Mouse (Mus musculus): ENCODE data around the gene Prkrip1. TPM values are rescaled to one million over a fixed set of nuclear protein-coding genes. Genes with fewer than 3 reads are reported as not detected.
A peak's percentile ranks its signal among the peaks of the same experiment; 100 is the strongest.

Gene Prkrip1
- total RNA-seq (2021), result 10 to 100 TPM; 17.3 to 20.9 TPM

DNA sequence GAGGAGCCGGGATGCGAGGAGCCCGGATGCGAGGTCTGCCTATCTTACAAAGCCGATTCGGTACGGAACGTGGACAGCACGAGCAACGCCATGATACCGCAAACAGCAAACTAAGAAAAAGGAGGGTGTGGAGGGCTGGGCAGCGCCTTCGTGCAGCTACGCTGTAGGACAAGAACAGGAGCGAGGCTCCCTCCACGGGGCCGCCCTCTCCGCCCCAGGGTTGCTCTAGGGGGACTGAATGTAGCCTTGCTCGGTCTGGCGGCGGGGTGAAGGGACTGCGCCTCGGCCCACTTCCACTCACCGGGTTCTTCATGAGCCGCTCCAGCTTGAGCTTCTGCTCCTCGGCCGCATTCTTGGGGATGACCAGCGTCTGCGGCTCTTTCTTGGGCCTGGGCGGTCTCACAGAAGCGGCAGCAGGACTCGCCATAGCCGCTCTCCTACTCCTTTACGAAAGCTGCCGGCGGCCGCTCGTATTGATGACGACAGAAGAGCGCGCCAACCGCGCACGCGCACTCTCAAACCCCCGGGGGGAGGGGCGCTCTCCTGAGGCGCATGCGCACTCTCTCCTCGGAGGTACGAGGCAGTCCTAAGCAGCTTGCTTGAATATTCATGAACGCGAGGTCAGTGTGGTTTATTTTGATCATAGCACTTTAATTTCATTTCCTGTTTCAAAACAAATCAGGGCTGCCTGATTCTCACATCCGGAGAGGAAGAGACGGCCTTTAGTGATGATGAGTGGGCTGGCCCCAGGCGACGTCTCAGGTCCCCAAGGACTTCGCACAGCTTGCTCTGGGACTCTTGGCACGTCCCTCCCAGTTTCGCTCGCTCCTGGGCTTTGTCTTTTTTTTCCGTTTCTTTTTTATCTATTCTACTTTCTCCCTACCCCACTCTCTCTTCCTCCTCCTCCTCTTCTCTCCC lies at the start of gene Prkrip1:
Prkrip1 (minus strand) TSS at position 490 of the 918 bp plus-strand sequence.
- intact Hi-C loops (cut with DNase I), result no loop called here
- DNase-seq (ENCODE audit: low spot score), result peak; percentile 88

DNA sequence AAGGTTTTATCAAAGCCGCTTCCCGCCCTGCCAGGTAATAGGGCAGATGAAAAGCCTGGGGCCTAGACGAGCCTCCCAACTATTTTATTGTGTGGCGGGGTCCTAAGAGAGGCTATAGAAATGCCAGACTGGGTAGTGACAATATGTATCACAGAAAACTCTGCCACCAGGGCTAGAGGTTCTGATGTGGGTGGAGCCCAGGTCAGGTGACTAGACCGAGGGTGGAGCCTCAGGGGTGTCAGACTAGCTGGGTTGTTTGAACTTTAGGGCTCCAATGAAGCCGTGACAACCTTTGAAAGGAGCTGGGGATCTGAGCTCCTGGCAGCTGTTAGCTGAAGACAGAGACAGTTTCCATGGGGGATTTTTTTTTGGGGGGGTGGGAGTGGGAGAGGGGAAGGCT lies 49.7 kb upstream of the Prkrip1 start:
- no peak for DNase-seq (ENCODE audit: low spot score)

DNA sequence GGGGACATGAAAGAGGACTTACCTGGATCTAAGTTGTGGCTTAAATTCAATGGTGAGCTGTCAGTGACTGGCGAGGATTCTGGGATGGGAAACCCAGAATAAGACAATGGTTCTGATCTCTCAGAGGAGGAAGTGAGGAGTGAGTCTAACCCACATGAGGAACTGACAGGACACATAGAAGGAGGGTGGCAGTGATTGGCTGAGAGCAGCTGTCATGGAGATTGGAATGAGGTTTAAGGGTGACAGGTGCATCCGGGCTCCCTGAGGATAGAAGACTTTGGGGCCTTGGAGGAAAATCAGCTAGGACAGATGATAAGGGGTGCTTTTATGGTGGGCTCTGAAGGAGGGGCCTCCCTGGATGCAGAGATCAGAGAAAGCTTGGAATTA lies 47.7 kb upstream of the Prkrip1 start, which contains the start of gene Sh2b2:
Sh2b2 (minus strand) TSS at position 105 of the 387 bp plus-strand sequence.
- DNase-seq (ENCODE audit: low spot score), result no peak
- intact Hi-C loops (cut with DNase I), result no loop called here

More for the DNA sequence above, 49.7 kb upstream of the Prkrip1 start:
- intact Hi-C loops (cut with DNase I), result no loop called here

DNA sequence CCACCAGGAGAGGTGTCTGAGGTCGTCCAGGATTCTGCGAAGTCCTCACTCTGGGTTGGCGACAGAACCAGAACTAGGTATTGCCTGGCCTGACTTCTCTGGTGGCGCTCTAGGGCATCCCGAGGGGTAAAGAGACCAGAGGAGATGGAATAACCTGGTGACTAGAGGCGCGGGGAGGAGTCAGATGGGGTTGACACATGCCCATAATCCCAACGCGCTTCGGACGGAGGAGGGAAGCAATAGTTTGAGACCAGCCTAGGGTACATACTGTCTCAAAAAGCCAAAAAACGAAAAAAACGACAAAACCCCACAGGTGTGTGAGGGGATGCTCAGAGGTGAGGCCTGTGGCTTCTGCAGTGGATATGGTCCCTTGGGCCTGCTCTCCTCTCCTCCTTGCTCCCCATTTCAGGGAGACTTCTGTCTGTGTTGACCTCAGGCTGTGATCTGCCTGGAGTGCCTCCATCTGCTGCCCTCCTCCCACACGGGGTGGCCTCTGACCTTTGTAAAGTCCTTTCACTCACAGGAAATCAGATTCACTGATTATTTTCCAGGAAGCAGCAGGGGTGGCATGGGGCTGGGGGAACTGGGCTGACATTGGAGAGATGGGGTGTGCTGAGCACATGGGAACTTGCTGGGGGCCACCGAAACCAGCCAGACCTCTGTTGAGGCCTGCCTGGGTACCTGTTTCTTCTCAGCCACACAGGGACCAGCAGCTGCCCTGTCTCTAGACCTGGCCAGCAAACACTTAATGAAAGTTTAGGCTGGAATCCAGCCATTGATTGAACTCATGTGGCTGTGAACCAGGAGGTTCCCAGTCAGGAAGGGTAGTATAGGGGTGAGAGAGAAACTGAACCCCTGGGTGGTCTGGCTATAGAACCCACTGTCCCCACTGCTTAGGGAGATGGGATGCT lies 47.0 kb upstream of the Prkrip1 start:
- DNase-seq (ENCODE audit: low spot score), result no peak
- intact Hi-C loops (cut with DNase I), result no loop called here

DNA sequence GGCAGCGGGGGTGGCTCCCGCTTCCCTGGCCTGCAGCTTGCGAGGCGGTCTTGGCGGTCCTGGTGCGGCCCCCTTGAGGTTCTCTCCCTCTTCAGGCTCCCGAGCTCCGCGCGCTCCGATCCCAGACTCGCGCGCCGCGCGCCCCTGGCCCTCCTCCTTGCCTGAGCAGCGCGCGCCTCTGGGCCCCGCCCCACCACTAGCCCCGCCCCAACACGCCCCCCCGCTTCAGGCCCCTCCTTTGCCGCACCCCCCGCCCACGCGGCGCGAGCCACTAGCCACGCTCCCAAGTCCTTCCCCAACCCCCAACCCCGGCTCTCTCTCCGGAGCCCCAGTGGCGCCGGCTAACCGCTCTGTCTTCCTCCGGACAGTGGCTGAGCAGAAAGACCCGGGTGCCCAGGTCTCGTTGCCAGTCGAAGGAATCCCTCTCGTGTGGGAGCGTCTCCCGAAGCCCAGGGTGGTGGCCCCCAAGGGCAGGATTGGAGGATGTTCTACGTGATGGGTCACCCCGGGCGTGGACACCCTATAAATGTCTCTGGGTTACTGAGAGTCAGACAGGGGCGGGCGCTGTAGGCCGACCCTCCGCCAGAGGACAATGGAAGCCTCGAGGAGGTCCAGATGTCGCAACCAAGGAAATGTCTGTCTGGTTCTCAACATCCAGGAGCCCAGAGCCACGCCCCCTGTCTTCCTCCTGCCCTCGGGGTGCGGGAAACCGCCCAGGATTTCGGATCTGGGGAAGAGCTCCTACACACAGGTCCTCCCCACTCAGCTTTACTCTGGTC lies 46.2 kb upstream of the Prkrip1 start:
- intact Hi-C loops (cut with DNase I), result no loop called here
- peak; percentile 62 for DNase-seq (ENCODE audit: low spot score)

DNA sequence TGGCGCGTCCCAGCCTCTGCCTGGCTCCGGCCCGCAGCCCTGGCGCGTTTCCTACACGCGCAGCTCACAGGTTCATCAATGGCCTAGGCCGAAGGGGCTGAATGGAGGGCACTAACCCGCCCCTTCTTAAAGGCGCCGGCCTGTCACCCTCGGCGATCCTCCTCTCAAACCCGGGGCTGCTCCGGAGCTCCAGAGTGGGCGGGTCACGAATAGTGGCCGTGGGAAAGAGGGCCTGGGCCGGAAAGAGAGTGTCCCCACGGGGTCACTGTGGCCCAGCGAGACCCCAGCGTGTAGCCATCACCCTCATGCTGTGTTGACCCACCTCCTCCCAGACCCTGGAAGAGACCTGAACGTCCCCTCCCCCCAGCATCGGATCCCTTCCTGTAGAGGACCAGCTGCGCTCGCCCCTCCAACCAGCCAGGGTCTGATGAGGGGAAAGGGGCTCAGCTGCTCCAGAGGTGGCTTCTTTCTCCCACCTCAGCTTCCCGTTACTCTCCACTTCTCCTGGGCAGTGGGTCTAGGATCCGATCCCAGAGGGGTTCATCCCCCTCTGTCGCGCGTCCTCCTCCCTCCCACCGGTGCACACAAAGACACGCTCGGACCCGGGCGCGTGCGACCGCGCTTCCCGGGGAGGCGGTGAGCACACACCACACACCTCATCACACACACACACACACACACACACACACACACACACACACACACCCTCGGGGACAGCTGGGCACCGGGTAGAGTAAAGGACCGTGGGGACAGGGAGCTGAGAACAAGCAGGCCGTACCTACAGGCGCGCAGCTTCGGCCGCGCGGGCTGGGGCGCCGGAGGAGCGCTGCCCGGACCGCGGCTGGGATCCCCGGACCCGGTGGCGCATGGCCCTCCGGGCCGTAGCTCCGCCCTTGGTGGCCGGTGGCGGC lies 45.3 kb upstream of the Prkrip1 start:
- DNase-seq (ENCODE audit: low spot score), result no peak
- intact Hi-C loops (cut with DNase I), result no loop called here

DNA sequence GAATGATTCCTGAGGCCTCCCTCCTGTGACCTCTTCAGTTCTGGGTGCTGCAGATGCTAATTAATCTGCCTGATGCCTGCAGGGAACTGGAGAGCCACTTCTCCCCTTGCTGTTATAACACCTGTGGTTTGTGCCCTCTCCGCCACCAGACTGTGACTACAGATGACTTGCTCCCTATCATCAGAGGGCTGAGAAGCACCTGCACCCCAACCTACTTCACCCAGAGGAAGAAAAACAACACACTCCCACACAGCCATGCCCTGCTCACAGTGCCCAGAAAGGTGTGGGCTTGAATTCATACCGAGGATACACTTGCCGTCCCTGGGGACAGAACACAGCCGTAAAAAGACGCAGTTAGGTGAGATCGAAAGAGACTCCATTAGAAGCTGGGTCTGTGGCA lies 42.4 kb upstream of the Prkrip1 start:
- no peak for DNase-seq (ENCODE audit: low spot score)
- intact Hi-C loops (cut with DNase I), result no loop called here

DNA sequence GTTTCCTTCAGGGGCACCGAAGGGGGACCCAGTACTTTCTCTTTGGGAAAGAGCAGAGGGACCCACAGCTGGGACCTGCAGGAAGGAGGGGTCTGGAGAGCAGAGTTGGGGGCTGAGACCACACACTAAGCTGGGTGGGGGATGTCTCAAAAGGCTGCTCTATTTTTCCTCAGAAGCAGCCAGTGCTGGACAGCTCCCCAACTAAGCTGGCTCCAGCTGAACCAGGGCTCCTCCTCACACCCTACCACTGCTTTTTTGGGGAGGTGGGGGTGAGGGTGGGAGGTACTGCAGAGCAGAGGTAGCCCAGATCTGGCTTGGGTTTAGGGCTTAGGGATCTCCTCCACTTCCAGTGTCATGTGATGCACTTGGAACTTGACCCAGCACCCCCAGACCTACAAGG lies 41.6 kb upstream of the Prkrip1 start:
- intact Hi-C loops (cut with DNase I), result no loop called here
- no peak for DNase-seq (ENCODE audit: low spot score)

DNA sequence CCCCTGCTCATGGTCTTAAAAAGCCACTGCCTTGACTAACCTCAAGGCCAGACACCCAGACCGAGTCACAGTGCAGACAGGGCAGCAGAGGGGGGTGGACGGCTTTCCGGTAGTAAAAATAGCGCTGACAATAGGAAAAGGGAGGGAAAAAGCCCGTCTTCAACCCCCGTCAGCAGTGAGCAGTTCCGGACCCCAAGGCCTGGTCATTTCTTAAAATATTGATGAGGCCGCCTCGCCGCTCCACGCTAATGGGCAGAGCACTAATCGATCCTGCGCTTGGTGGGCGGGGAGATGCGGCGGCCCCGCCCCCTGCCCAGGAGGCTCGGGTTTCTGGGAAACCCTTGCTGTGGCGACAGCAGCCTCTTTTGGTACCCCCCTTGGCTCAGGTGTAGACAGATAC lies 38.8 kb upstream of the Prkrip1 start:
- DNase-seq (ENCODE audit: low spot score), result no peak
- intact Hi-C loops (cut with DNase I), result no loop called here

DNA sequence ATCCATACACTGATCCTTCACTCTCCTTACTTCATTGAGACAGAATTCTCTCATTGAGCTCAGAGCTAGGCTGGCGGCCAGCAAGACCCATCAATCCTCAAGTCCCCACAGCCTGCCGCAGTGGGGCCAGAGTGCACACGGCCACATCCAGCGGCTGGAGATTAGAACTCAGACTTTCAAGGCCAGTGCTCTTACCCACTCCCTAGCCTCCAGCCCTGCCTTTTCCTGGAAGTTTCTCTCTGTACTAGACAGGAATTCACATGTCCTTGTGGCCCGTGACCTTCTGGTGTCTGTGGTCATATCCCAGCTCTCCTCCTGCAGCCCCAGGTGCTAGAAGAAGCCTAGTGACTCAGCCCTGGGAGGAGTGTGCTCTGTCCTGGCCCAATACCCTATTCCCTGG lies 37.8 kb upstream of the Prkrip1 start:
- intact Hi-C loops (cut with DNase I), result no loop called here

DNA sequence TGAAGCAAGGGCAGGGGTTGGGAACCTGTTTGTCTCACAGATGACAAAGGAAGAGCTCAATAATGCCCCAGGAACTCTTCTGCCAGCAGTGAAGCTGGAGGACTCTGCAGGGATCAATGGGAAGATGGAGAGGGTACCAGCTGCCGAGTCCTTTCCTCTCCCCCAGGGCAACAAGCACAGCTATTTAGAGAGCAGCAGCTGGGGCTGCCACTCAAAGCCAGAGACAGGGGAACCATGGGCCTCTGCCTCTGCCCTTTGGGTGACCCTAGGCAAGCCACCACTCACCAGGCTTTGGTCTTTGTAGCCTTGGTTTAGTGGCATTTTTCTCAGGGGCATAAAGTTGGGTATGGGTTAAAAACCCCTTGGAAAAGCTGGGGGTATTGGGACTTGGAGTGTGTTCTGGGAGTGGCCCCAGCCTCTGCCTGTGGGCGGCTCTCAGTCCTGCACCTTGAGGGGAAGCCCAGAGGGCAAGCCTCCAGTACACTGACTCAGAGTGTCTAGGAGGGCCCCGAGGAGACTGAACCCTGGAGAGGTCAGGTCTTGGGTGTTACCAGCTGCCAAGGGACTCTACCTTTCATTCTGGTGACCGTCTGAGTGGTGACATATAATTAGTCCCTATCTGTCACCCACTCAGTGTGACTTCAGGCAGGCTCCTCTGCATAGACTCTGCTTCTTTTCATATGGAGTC lies 31.7 kb upstream of the Prkrip1 start:
- no peak for DNase-seq (ENCODE audit: low spot score)
- intact Hi-C loops (cut with DNase I), result no loop called here

More for the DNA sequence above, 37.8 kb upstream of the Prkrip1 start:
- no peak for DNase-seq (ENCODE audit: low spot score)

DNA sequence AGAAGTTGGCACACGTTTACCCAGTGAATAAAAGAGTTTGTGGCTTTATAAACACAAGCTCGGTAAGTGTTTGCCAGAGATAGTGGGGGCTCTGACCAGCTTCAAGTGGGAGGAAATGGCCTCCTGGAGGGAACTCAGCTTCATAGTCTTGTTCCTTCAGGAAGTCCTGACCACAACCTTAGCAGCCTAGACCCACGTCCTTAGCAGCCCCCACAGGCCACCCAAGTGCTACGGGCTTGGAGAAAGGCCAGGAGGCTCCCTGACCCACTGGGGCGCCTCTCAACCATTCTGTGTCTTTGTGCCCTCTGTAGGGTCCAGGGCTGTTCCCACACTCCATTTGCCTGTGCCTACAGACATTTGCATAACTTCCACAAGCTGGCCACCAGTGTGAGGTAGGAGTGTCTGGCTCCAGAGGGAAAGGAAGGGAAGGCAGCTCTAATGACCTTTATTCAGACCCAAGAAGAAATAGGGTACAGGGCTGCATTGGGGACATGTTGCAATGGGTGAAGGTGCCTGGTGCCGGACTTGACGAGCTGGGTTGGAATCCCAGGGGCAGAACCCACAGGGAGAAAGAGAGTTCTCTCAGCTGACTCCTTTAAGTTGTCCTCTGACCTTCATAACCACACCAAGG lies 27.6 kb upstream of the Prkrip1 start:
- DNase-seq (ENCODE audit: low spot score), result no peak
- intact Hi-C loops (cut with DNase I), result no loop called here

DNA sequence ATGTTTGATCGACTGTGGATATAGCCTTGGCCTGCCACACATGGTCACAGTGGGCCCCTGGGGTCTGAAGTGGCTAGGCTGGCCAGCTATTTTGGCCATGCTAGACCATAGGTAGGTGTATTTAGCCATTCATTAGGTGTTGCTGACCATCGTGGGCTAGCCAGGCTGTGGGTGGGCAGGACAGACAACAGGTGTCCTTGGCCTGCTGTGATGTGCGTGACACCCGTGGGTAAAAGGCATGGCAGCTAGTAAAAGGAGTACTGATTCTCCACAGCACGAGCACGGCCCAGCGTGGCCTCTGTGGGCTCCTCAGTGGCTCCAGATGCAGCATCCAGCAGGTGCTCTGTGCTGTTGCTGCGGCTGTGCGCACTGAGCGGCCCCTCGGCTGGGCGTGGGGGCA lies 19.8 kb upstream of the Prkrip1 start:
- no peak for DNase-seq (ENCODE audit: low spot score)
- intact Hi-C loops (cut with DNase I), result no loop called here

DNA sequence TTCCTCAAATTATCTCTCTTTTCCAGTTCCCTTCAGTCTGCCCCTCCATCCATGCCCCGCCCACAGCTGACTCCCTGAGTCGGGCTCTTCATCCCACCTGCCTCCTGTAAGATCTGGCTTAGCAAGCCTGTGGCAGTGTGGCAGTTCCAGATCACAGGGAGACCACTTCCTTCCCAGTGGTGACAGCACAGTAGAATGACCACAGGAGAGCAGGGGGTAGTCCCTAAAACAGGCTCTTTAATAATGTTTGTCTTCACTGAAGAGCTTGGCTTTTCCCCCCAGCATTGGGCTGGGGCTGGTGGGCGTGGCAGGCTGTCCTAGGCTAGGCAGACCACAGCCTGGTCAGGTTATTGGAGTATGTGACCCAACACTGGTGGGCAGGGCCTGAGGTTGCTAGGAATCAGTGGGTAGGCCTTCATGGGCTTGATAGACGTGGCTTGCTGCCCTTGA lies 19.2 kb upstream of the Prkrip1 start:
- intact Hi-C loops (cut with DNase I), result no loop called here
- no peak for DNase-seq (ENCODE audit: low spot score)

DNA sequence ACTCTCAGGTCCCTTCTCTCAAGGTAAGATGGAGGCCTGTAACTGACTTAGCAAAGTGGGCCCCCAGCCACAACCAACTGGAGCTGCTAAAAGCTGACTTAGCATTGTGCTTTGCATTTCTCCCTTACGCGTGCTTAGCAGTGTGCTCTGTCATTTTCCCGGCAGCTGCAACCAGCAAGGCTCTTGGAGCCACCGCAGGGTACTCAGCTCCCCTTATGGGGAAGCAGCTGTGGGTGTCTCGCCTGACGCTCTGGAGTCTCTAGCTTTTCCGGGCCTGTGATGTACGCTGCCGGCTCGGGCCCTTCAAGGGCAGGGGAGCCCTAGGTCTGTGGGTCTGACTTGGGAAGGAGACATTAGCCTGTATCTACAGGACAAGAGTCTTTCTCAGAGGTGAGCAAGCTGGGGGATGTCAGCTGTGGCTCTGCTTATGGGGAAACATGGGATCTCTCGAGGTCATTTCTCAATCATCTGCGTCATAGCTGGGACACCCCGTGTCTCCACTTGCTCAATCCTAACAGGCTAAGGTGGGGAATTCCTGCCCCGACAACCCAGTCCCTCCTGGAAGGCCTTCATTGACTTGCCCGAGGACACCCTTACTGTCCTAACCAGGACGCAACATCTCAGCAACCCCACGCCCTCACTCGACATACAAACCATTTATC lies 18.4 kb upstream of the Prkrip1 start:
- intact Hi-C loops (cut with DNase I), result no loop called here
- DNase-seq (ENCODE audit: low spot score), result no peak

DNA sequence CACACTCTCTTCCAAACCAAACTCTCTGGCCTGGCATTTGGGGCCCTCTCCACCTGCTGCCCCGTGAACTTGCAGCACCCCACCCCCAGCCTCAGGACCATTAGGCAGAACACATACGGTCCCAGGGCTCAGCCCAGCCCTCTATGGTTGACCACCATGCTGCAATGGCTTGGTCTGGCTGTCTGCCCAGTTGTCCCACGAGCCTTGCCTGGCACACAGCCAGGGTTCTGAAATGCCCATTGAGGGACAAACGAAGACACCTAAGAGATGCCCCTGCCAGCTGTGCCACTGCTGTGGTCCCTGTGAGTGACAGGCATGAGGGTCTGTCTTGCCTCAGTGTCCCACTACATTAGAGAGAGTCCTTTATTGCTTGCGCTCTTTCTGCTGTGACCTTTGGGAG lies 17.2 kb upstream of the Prkrip1 start:
- intact Hi-C loops (cut with DNase I), result no loop called here
- DNase-seq (ENCODE audit: low spot score), result no peak

DNA sequence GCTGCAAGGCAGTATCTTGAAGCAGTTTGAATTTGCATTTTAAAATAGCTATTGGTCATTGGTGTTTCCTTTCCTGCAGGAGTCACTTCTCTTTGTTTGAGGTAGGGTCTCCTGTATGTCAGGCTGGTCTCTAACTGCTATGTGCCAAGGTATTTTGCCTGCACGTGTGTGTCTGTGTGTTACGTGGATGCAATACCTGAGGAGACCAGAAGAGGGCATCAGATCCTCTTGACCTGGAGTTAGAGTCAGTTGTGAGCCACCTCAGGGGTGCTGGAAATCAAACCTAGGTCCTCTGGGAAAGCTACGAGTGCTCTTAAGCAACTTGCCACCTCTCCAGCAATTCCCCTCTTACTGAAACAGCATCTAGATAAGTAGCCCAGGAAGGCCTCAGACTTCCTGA lies 16.4 kb upstream of the Prkrip1 start:
- DNase-seq (ENCODE audit: low spot score), result no peak
- intact Hi-C loops (cut with DNase I), result no loop called here
